Mouse (Mus musculus): ENCODE measurements around the gene Ampd2. TPM values are rescaled to one million over a fixed set of nuclear protein-coding genes. Genes with fewer than 3 reads are reported as not detected.

Ampd2 gene
- total and polyA plus RNA-seq, 3 experiments, result 28.3 to 85.9 (median 55.8) TPM

DNA sequence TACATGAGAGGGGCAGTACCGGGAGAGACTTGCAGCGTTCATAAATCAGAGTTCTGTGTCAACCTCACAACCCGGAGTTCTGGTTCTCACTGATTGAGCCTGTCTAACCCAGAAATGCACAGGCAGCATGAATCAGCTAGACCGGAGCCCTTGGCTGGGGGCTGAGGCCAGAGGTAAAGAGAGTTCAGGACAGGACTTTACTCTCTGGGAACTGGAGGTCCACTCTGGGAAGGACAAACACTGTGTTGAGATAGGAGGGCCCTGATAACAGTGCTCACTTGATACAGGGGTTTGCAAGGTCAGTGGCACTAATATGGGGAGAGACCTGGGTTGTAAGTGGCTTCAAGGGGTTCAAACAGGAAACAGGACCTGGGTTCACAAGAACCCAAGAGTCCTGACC, 61.1 kb downstream of the Ampd2 start:
- H3K27ac ChIP-seq (ENCODE audit: insufficient read depth, low read depth), result no peak overlapping the region

More for the DNA sequence above, 61.1 kb downstream of the Ampd2 start:
- Histone ChIP-seq H3K79me2 (replicated peaks; ENCODE audit: control insufficient read depth, extremely low read depth, insufficient read depth, poor library complexity, severe bottlenecking) (no peaks in the 10 kb centered on the region), H3K9me3 (replicated peaks; ENCODE audit: low read length) (no peaks in the 10 kb centered on the region), H3K4me3 (replicated peaks in 1 of 3; ENCODE audit: low read depth in 2 of 3, low read length in 2 of 3, poor library complexity in 1 of 3) (no peak overlapping the region), H3K27me3 (replicated peaks) (peaks cover 10% of the 10 kb centered on the region), H3K4me2 (ENCODE audit: insufficient read depth, low read depth, poor library complexity, severe bottlenecking) (no peak overlapping the region), H3K4me1 (ENCODE audit: control insufficient read depth in 1 of 2, insufficient read depth in 2 of 2) (no peaks in the 10 kb centered on the region; a peak in 1 of 4 replicates), H3K9ac (ENCODE audit: insufficient read depth, low read depth) (no peak overlapping the region), H3K36me3 (replicated peaks in 1 of 2; ENCODE audit: control insufficient read depth in 1 of 2, insufficient read depth in 1 of 2, low read length in 1 of 2) (no peaks in the 10 kb centered on the region)
- in situ Hi-C loops (cut with MboI; ENCODE audit: low pct_ligation_motif_present, low pct_unique_long_range_greater_than_20kb, low sequenced_read_pairs) (no loop called here), dilution Hi-C loops (cut with MboI; ENCODE audit: extremely low pct_ligation_motif_present, extremely low pct_unique_long_range_greater_than_20kb, low sequenced_read_pairs) (no loop called here)
- no peak for DNase-seq (ENCODE audit: extremely low read depth)
- TF ChIP-seq SIN3A (IDR thresholded peaks at IDR 0.05; ENCODE audit: low read length) (no peak), NRF1 (IDR thresholded peaks at IDR 0.05; ENCODE audit: low read depth, low read length) (no peak), NELFE (IDR thresholded peaks at IDR 0.05; ENCODE audit: low read depth, low read length) (no peak), HCFC1 (IDR thresholded peaks at IDR 0.05; ENCODE audit: low read depth, low read length) (no peak), POLR2A (IDR thresholded peaks at IDR 0.05; ENCODE audit: low read depth, low read length) (no peak), TBP (conservative IDR thresholded peaks at IDR 0.05; ENCODE audit: low read depth, low read length) (no peak), PAX5 (IDR thresholded peaks at IDR 0.05; ENCODE audit: low read length) (no peak), CHD1 (IDR thresholded peaks at IDR 0.05; ENCODE audit: low read depth, low read length) (no peak), USF2 (conservative IDR thresholded peaks at IDR 0.05; ENCODE audit: low read depth, low read length) (no peak), BHLHE40 (IDR thresholded peaks at IDR 0.05; ENCODE audit: low read depth, low read length) (no peak)

Other genes starting within 250 kb of the Ampd2 start
- not detected in 2 replicates for gene Eps8l3, start 209.4 kb downstream of the Ampd2 start, total RNA-seq (2012; rRNA removed)
- gene Eps8l3, start 209.4 kb downstream of the Ampd2 start, total RNA-seq (2014; rRNA removed), result not detected in 2 replicates
- gene Eps8l3, start 209.4 kb downstream of the Ampd2 start, polyA plus RNA-seq (2012; ENCODE audit: insufficient read length, low read depth), result not detected in 2 replicates
- 3.3 and 4.9 TPM in 2 replicates for gene Gstm5, start 190.8 kb downstream of the Ampd2 start, total RNA-seq (2012; rRNA removed)
- 2.2 and 4.2 TPM in 2 replicates for gene Gstm5, start 190.8 kb downstream of the Ampd2 start, total RNA-seq (2014; rRNA removed)
- gene Gstm5, start 190.8 kb downstream of the Ampd2 start, polyA plus RNA-seq (2012; ENCODE audit: insufficient read length, low read depth), result 4.2 and 5.2 TPM in 2 replicates
- gene Gstm7, start 154.8 kb downstream of the Ampd2 start, total RNA-seq (2012; rRNA removed), result not detected in 2 replicates
- gene Gstm7, start 154.8 kb downstream of the Ampd2 start, total RNA-seq (2014; rRNA removed), result not detected in 2 replicates
- not detected in 2 replicates for gene Gstm7, start 154.8 kb downstream of the Ampd2 start, polyA plus RNA-seq (2012; ENCODE audit: insufficient read length, low read depth)
- gene Gstm6, start 142.9 kb downstream of the Ampd2 start, total RNA-seq (2012; rRNA removed), result 0.17 TPM in 1 of 2 replicates, not detected in the other
- 0.35 TPM in 1 of 2 replicates, not detected in the other for gene Gstm6, start 142.9 kb downstream of the Ampd2 start, total RNA-seq (2014; rRNA removed)
- gene Gstm6, start 142.9 kb downstream of the Ampd2 start, polyA plus RNA-seq (2012; ENCODE audit: insufficient read length, low read depth), result 0.44 TPM in 1 of 2 replicates, not detected in the other
- not detected in 2 replicates for gene Gstm3, start 117.4 kb downstream of the Ampd2 start, total RNA-seq (2012; rRNA removed)
- gene Gstm3, start 117.4 kb downstream of the Ampd2 start, total RNA-seq (2014; rRNA removed), result not detected in 2 replicates
- gene Gstm3, start 117.4 kb downstream of the Ampd2 start, polyA plus RNA-seq (2012; ENCODE audit: insufficient read length, low read depth), result not detected in 2 replicates
- 0.13 TPM in 2 replicates for gene Gstm2, start 100.2 kb downstream of the Ampd2 start, total RNA-seq (2012; rRNA removed)
- gene Gstm2, start 100.2 kb downstream of the Ampd2 start, total RNA-seq (2014; rRNA removed), result not detected in 2 replicates
- 0.49 and 0.53 TPM in 2 replicates for gene Gstm2, start 100.2 kb downstream of the Ampd2 start, polyA plus RNA-seq (2012; ENCODE audit: insufficient read length, low read depth)
- 0.25 TPM in 1 of 2 replicates, not detected in the other for gene Gstm1, start 68.7 kb downstream of the Ampd2 start, total RNA-seq (2012; rRNA removed)
- gene Gstm1, start 68.7 kb downstream of the Ampd2 start, total RNA-seq (2014; rRNA removed), result 0.24 and 0.35 TPM in 2 replicates
- gene Gstm1, start 68.7 kb downstream of the Ampd2 start, polyA plus RNA-seq (2012; ENCODE audit: insufficient read length, low read depth), result 5.4 and 8.8 TPM in 2 replicates
- gene Gstm4, start 41.8 kb downstream of the Ampd2 start, total RNA-seq (2012; rRNA removed), result 4.5 and 7.0 TPM in 2 replicates
- gene Gstm4, start 41.8 kb downstream of the Ampd2 start, total RNA-seq (2014; rRNA removed), result 2.0 and 2.9 TPM in 2 replicates
- 19.1 and 22.1 TPM in 2 replicates for gene Gstm4, start 41.8 kb downstream of the Ampd2 start, polyA plus RNA-seq (2012; ENCODE audit: insufficient read length, low read depth)
- 15.5 and 17.5 TPM in 2 replicates for gene Gnat2, start 6.1 kb upstream of the Ampd2 start, total RNA-seq (2012; rRNA removed)
- gene Gnat2, start 6.1 kb upstream of the Ampd2 start, total RNA-seq (2014; rRNA removed), result 10.1 and 11.2 TPM in 2 replicates
- gene Gnat2, start 6.1 kb upstream of the Ampd2 start, polyA plus RNA-seq (2012; ENCODE audit: insufficient read length, low read depth), result 13.3 and 14.8 TPM in 2 replicates
- gene Gnai3, start 59.5 kb upstream of the Ampd2 start, total RNA-seq (2012; rRNA removed), result 54.1 and 59.8 TPM in 2 replicates
- gene Gnai3, start 59.5 kb upstream of the Ampd2 start, total RNA-seq (2014; rRNA removed), result 145 and 159 TPM in 2 replicates
- gene Gnai3, start 59.5 kb upstream of the Ampd2 start, polyA plus RNA-seq (2012; ENCODE audit: insufficient read length, low read depth), result 78.7 and 82.4 TPM in 2 replicates
- gene Gpr61, start 68.2 kb upstream of the Ampd2 start, total RNA-seq (2012; rRNA removed), result 0.04 TPM in 1 of 2 replicates, not detected in the other
- not detected in 2 replicates for gene Gpr61, start 68.2 kb upstream of the Ampd2 start, total RNA-seq (2014; rRNA removed)
- gene Gpr61, start 68.2 kb upstream of the Ampd2 start, polyA plus RNA-seq (2012; ENCODE audit: insufficient read length, low read depth), result 0.27 and 0.33 TPM in 2 replicates
- gene Amigo1, start 99.7 kb upstream of the Ampd2 start, total RNA-seq (2012; rRNA removed), result 0.59 and 0.76 TPM in 2 replicates
- 0.07 and 0.21 TPM in 2 replicates for gene Amigo1, start 99.7 kb upstream of the Ampd2 start, total RNA-seq (2014; rRNA removed)
- 0.12 TPM in 1 of 2 replicates, not detected in the other for gene Amigo1, start 99.7 kb upstream of the Ampd2 start, polyA plus RNA-seq (2012; ENCODE audit: insufficient read length, low read depth)
- gene Cyb561d1, start 114.6 kb upstream of the Ampd2 start, total RNA-seq (2012; rRNA removed), result 2.4 and 2.6 TPM in 2 replicates
- 2.0 and 2.2 TPM in 2 replicates for gene Cyb561d1, start 114.6 kb upstream of the Ampd2 start, total RNA-seq (2014; rRNA removed)
- gene Cyb561d1, start 114.6 kb upstream of the Ampd2 start, polyA plus RNA-seq (2012; ENCODE audit: insufficient read length, low read depth), result 4.0 and 4.1 TPM in 2 replicates
- gene Atxn7l2, start 124.3 kb upstream of the Ampd2 start, total RNA-seq (2012; rRNA removed), result 4.2 and 4.5 TPM in 2 replicates
- 3.4 and 3.8 TPM in 2 replicates for gene Atxn7l2, start 124.3 kb upstream of the Ampd2 start, total RNA-seq (2014; rRNA removed)
- 10.7 and 13.3 TPM in 2 replicates for gene Atxn7l2, start 124.3 kb upstream of the Ampd2 start, polyA plus RNA-seq (2012; ENCODE audit: insufficient read length, low read depth)
- gene Sypl2, start 140.0 kb upstream of the Ampd2 start, total RNA-seq (2012; rRNA removed), result not detected in 2 replicates
- not detected in 2 replicates for gene Sypl2, start 140.0 kb upstream of the Ampd2 start, total RNA-seq (2014; rRNA removed)
- not detected in 2 replicates for gene Sypl2, start 140.0 kb upstream of the Ampd2 start, polyA plus RNA-seq (2012; ENCODE audit: insufficient read length, low read depth)
- 245 and 297 TPM in 2 replicates for gene Psma5, start 170.3 kb upstream of the Ampd2 start, total RNA-seq (2012; rRNA removed)
- gene Psma5, start 170.3 kb upstream of the Ampd2 start, total RNA-seq (2014; rRNA removed), result 341 and 378 TPM in 2 replicates
- gene Psma5, start 170.3 kb upstream of the Ampd2 start, polyA plus RNA-seq (2012; ENCODE audit: insufficient read length, low read depth), result 251 and 264 TPM in 2 replicates
- 0.50 and 1.2 TPM in 2 replicates for gene Sort1, start 197.4 kb upstream of the Ampd2 start, total RNA-seq (2012; rRNA removed)
- gene Sort1, start 197.4 kb upstream of the Ampd2 start, total RNA-seq (2014; rRNA removed), result 0.15 and 0.31 TPM in 2 replicates
- gene Sort1, start 197.4 kb upstream of the Ampd2 start, polyA plus RNA-seq (2012; ENCODE audit: insufficient read length, low read depth), result 0.52 and 0.90 TPM in 2 replicates

Measured in CH12.LX (cell line).